Mouse (Mus musculus): Measurements from ENCODE around the gene Gpc6. TPM values are rescaled to one million over a fixed set of nuclear protein-coding genes. Genes with fewer than 3 reads are reported as not detected.

Gpc6 gene
- polyA plus RNA-seq, 1 experiment from 2014 or later = 18.8 TPM

DNA sequence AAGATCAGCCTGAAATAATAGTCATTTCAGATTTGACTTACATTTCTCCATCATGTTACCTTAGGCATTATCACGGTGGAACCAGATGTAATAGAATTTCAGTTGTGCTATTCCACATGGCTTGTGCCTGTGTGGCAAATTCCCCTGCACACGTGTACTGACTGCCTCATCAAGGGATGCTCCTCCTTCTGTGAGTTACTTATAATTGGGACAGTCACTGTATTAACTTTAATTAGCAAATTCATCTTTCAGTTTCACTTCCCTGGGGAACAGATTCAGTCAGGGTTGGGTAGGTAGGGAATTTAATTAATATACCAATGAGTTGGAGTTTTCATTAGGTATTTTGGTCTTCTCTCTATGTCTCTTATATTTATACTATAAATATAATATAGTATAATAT is 869.8 kb downstream of the Gpc6 start:
- Histone ChIP-seq H3K4me1 (replicated peaks; ENCODE audit: control insufficient read depth, insufficient read depth, low read length) (no peaks in the 10 kb centered on the region), H3K9me3 (ENCODE audit: control insufficient read depth, low read length) (no peaks in the 10 kb centered on the region), H3K36me3 (ENCODE audit: control insufficient read depth, insufficient read depth, low read length) (no peaks in the 10 kb centered on the region), H3K4me3 (ENCODE audit: low read depth, low read length) (no peak overlapping the region), H3K27ac (ENCODE audit: low read depth, low read length) (no peak overlapping the region), H3K4me2 (no peak overlapping the region), H3K27me3 (replicated peaks; ENCODE audit: control insufficient read depth, insufficient read depth, low read length) (no peaks in the 10 kb centered on the region), H3K9ac (ENCODE audit: low read depth, low read length) (no peak overlapping the region)
- DNase-seq (ENCODE audit: low spot score) (no peak), ATAC-seq (replicated peaks; ENCODE audit: low FRiP score) (no peak)
- WGBS = 80% methylated on average over 2 of the region's 2 CpGs

DNA sequence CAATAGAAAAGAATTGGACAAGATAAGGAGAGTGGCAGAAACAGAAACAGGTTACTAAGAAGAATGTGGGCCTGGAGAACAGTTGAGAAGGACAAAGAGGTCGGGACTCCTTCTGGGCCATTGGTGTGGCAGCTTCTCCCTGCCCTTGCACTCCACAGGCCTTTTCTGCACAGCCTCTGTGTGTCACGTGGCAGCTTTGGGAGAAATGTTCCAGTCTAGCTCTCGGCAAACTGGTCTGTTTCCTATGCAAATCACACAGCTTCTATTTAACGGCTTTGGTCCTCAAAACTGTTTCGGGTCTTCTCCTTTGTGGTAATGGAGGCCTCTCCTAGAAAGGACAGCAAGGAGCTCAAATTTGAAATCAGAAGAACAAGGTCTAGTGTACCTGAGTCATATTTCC is 871.5 kb downstream of the Gpc6 start:
- no peak for ATAC-seq (replicated peaks; ENCODE audit: low FRiP score)
- H3K36me3 ChIP-seq (ENCODE audit: control insufficient read depth, insufficient read depth, low read length) = no peaks in the 10 kb centered on the region
- 72% methylated on average over 5 of the region's 5 CpGs for WGBS

DNA sequence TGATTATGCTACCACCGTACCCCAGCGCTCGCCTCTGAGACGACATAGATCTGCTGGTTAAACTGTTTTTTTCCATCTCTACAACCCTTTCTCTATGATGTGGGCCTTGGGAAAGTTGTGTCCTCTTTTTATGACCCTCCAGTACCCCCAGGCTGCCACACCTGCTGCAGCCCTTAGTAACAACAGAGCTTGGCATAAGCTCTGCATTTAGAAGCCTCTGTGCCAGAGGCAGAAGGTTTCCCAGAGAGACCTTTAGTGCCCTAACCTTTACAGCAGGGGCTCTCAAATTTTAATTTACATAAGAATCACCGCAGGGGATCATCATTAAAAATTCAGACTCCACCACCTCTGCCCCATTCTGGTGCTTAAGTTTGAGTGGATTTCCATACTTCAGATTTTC is 875.3 kb downstream of the Gpc6 start:
- Histone ChIP-seq H3K4me1 (replicated peaks; ENCODE audit: control insufficient read depth, insufficient read depth, low read length) (no peaks in the 10 kb centered on the region), H3K4me2 (no peak overlapping the region), H3K9me3 (ENCODE audit: control insufficient read depth, low read length) (no peaks in the 10 kb centered on the region), H3K27me3 (replicated peaks; ENCODE audit: control insufficient read depth, insufficient read depth, low read length) (no peaks in the 10 kb centered on the region), H3K4me3 (ENCODE audit: low read depth, low read length) (no peak overlapping the region), H3K9ac (ENCODE audit: low read depth, low read length) (no peak overlapping the region), H3K36me3 (ENCODE audit: control insufficient read depth, insufficient read depth, low read length) (no peaks in the 10 kb centered on the region), H3K27ac (ENCODE audit: low read depth, low read length) (no peak overlapping the region)
- WGBS = 89% methylated on average over 5 of the region's 5 CpGs
- DNase-seq (ENCODE audit: low spot score) (no peak), ATAC-seq (replicated peaks; ENCODE audit: low FRiP score) (no peak)

More for the DNA sequence above, 871.5 kb downstream of the Gpc6 start:
- Histone ChIP-seq H3K9ac (ENCODE audit: low read depth, low read length) (no peak overlapping the region), H3K4me1 (replicated peaks; ENCODE audit: control insufficient read depth, insufficient read depth, low read length) (no peaks in the 10 kb centered on the region), H3K27me3 (replicated peaks; ENCODE audit: control insufficient read depth, insufficient read depth, low read length) (no peaks in the 10 kb centered on the region), H3K27ac (ENCODE audit: low read depth, low read length) (no peak overlapping the region), H3K9me3 (ENCODE audit: control insufficient read depth, low read length) (no peaks in the 10 kb centered on the region), H3K4me2 (no peak overlapping the region), H3K4me3 (ENCODE audit: low read depth, low read length) (no peak overlapping the region)
- DNase-seq (ENCODE audit: low spot score) = no peak

DNA sequence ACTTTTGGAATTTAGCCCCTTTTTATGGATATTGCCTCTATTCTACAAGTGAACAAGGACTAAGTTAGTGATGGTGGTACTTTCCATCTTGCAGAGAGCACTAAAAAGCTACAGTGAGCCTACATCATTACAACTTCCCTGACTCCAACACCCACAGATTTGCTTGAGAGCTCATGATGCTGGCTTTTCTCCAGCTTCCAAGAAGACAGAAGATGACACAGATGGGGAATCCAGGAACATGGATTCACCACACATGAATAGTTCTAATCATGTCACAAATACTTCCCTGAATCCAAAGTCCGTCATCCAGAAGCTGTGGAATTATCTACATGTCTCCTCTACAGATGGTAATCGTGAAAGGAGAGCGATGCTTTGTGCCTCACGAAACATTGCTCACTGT is 882.7 kb downstream of the Gpc6 start:
- no peak for ATAC-seq (replicated peaks; ENCODE audit: low FRiP score)
- Histone ChIP-seq H3K4me2 (no peak overlapping the region), H3K27me3 (replicated peaks; ENCODE audit: control insufficient read depth, insufficient read depth, low read length) (no peaks in the 10 kb centered on the region), H3K36me3 (ENCODE audit: control insufficient read depth, insufficient read depth, low read length) (no peaks in the 10 kb centered on the region), H3K4me1 (replicated peaks; ENCODE audit: control insufficient read depth, insufficient read depth, low read length) (no peaks in the 10 kb centered on the region), H3K9me3 (ENCODE audit: control insufficient read depth, low read length) (no peaks in the 10 kb centered on the region), H3K27ac (ENCODE audit: low read depth, low read length) (no peak overlapping the region), H3K4me3 (ENCODE audit: low read depth, low read length) (no peak overlapping the region), H3K9ac (ENCODE audit: low read depth, low read length) (no peak overlapping the region)
- 90% methylated on average over 4 of the region's 4 CpGs for WGBS
- DNase-seq (ENCODE audit: low spot score) = no peak

DNA sequence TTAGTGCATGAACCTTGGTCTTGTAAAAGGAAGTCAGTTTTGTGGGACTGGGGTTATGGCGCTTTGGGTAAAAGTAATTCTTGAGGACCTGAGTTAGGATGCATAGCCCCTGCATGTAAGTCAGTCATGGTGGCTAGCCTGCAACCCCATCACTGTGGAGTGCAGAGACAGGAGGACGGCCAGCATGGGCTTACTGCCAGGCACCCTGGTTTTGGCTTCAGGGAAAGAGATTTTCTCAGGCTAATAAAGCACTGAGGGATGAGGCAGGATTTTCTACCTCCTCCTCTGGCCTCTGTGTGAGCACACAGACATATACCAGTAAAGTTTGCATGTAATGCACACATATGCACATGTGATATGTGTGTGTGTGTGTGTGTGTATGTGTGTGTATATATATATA is 883.2 kb downstream of the Gpc6 start:
- no peak for DNase-seq (ENCODE audit: low spot score)
- Histone ChIP-seq H3K36me3 (ENCODE audit: control insufficient read depth, insufficient read depth, low read length) (no peaks in the 10 kb centered on the region), H3K4me3 (ENCODE audit: low read depth, low read length) (no peak overlapping the region), H3K27ac (ENCODE audit: low read depth, low read length) (no peak overlapping the region), H3K9ac (ENCODE audit: low read depth, low read length) (no peak overlapping the region), H3K27me3 (replicated peaks; ENCODE audit: control insufficient read depth, insufficient read depth, low read length) (no peaks in the 10 kb centered on the region), H3K4me1 (replicated peaks; ENCODE audit: control insufficient read depth, insufficient read depth, low read length) (no peaks in the 10 kb centered on the region), H3K4me2 (no peak overlapping the region), H3K9me3 (ENCODE audit: control insufficient read depth, low read length) (no peaks in the 10 kb centered on the region)
- no peak for ATAC-seq (replicated peaks; ENCODE audit: low FRiP score)
- 85% methylated on average over 2 of the region's 2 CpGs for WGBS

DNA sequence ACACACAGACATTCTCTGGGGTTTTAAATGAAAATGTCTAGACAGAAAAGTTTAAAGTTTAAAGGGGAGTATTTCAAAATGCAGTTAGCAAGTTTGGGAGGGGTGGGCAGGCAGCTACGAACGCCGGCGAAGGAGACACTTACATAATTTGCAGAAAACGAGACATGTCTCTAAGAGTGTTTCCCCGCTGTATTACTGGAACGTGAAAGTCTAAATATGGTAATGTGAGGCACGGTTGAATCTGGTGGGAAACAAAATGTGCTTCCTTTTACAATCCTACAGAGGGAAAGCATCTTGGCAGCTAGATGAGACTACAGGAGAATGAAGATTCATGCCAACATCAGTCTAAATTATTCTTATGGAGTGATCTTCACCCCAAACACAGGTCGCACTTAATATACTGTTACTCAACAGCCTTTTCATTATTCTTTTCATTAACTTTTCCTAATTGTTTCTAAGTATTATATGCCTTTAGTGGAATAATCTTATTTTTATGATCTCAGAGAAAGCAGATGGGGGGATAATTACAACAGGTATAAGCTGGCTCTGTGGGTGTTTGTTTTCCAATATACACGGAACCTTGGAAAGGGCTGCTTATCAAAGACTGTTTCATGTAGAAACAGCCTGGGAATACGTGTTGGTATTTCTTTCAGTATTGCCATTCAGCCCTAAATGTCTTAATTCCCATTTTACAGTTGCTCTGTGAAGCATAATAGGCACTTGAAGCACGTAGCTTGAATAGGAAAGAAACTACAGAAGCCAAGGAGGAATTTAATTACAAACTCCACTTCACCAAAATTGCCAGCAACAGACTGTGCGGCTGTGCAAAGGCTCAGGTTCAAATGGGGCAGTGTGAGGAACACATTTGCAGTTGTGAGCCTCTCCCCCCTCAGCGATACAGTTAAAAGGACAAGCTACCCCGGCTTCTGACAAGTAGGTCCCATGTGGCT is 885.5 kb downstream of the Gpc6 start:
- WGBS = 83% methylated on average over 15 of the region's 15 CpGs
- Histone ChIP-seq H3K4me1 (replicated peaks; ENCODE audit: control insufficient read depth, insufficient read depth, low read length) (no peaks in the 10 kb centered on the region), H3K4me3 (ENCODE audit: low read depth, low read length) (no peak overlapping the region), H3K9ac (ENCODE audit: low read depth, low read length) (no peak overlapping the region), H3K36me3 (ENCODE audit: control insufficient read depth, insufficient read depth, low read length) (no peaks in the 10 kb centered on the region), H3K27ac (ENCODE audit: low read depth, low read length) (no peak overlapping the region), H3K9me3 (ENCODE audit: control insufficient read depth, low read length) (no peaks in the 10 kb centered on the region), H3K27me3 (replicated peaks; ENCODE audit: control insufficient read depth, insufficient read depth, low read length) (no peaks in the 10 kb centered on the region), H3K4me2 (no peak overlapping the region)
- no peak for ATAC-seq (replicated peaks; ENCODE audit: low FRiP score)
- no peak for DNase-seq (ENCODE audit: low spot score)

DNA sequence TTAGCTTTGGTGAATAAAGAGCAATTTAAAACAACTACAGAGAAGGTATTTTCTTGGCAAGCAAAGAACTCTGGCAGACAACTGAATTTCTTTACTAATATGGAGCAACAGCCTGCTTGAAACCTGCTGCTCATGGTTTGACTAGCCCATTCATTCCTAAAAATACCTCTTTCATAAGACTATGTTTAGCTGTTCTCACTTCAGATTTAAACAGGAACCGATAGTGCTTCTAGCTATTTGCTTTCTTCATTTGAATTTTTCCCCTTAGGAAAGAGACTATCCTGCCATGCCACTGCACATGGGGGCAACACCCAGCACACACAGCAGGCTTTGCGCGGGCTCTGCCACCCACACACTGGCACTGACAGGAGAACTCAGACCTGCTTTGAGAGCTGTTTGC is 888.4 kb downstream of the Gpc6 start:
- WGBS = 92% methylated on average over 3 of the region's 3 CpGs
- H3K9ac ChIP-seq (ENCODE audit: low read depth, low read length) = no peak overlapping the region
- no peaks in the 10 kb centered on the region for H3K27me3 ChIP-seq (replicated peaks; ENCODE audit: control insufficient read depth, insufficient read depth, low read length)
- H3K27ac ChIP-seq (ENCODE audit: low read depth, low read length) = no peak overlapping the region
- no peaks in the 10 kb centered on the region for H3K4me1 ChIP-seq (replicated peaks; ENCODE audit: control insufficient read depth, insufficient read depth, low read length)
- H3K4me3 ChIP-seq (ENCODE audit: low read depth, low read length) = no peak overlapping the region
- H3K36me3 ChIP-seq (ENCODE audit: control insufficient read depth, insufficient read depth, low read length) = no peaks in the 10 kb centered on the region
- no peaks in the 10 kb centered on the region for H3K9me3 ChIP-seq (ENCODE audit: control insufficient read depth, low read length)
- ATAC-seq (replicated peaks; ENCODE audit: low FRiP score) (no peak), DNase-seq (ENCODE audit: low spot score) (no peak)
- H3K4me2 ChIP-seq = no peak overlapping the region

DNA sequence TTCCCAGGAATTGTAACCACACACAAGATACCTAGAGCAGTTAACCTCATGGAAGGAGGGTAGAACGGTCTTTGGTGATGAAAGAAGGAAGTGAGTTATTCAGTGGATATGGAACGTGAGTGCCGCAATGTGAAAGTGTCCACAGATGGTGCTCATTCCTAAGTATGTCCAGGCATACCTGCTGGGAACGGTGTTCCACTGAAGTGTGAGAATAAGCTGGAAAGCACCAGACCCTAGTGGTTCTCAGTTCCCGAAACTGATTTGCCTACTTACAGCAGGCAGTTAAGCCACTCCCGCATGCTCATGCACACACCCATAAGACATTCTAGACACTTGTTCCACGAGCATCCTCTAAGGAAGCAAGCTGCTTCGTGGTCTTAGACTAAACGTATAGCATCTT is 890.9 kb downstream of the Gpc6 start:
- ATAC-seq (replicated peaks; ENCODE audit: low FRiP score) (no peak), DNase-seq (ENCODE audit: low spot score) (no peak)
- no peak overlapping the region for H3K27ac ChIP-seq (ENCODE audit: low read depth, low read length)
- H3K9ac ChIP-seq (ENCODE audit: low read depth, low read length) = no peak overlapping the region
- no peak overlapping the region for H3K4me2 ChIP-seq
- H3K9me3 ChIP-seq (ENCODE audit: control insufficient read depth, low read length) = no peaks in the 10 kb centered on the region
- no peaks in the 10 kb centered on the region for H3K27me3 ChIP-seq (replicated peaks; ENCODE audit: control insufficient read depth, insufficient read depth, low read length)
- no peak overlapping the region for H3K4me3 ChIP-seq (ENCODE audit: low read depth, low read length)
- no peaks in the 10 kb centered on the region for H3K36me3 ChIP-seq (ENCODE audit: control insufficient read depth, insufficient read depth, low read length)
- H3K4me1 ChIP-seq (replicated peaks; ENCODE audit: control insufficient read depth, insufficient read depth, low read length) = no peaks in the 10 kb centered on the region
- WGBS = 90% methylated on average over 9 of the region's 9 CpGs

DNA sequence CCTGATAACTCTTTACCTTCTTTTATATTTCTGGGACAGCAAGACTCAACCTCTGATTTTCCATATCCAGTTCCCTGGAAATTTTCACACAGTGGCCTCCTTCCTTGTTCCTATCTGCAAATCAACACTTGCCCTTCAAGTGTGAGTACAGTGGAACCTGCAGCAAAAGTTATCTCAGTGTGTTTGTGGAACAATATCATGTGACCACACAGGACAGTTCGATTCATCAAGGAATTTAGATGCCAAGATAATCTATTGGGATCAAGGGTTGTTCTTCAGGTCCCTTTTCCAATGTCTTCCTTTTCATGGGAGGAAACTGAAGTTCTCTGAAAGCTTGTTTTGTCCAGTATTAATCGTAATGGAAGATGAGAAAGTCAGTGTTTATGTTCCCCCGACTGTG is 891.6 kb downstream of the Gpc6 start:
- Histone ChIP-seq H3K9ac (ENCODE audit: low read depth, low read length) (no peak overlapping the region), H3K27me3 (replicated peaks; ENCODE audit: control insufficient read depth, insufficient read depth, low read length) (no peaks in the 10 kb centered on the region), H3K9me3 (ENCODE audit: control insufficient read depth, low read length) (no peaks in the 10 kb centered on the region), H3K27ac (ENCODE audit: low read depth, low read length) (no peak overlapping the region), H3K4me3 (ENCODE audit: low read depth, low read length) (no peak overlapping the region), H3K36me3 (ENCODE audit: control insufficient read depth, insufficient read depth, low read length) (no peaks in the 10 kb centered on the region), H3K4me2 (no peak overlapping the region), H3K4me1 (replicated peaks; ENCODE audit: control insufficient read depth, insufficient read depth, low read length) (no peaks in the 10 kb centered on the region)
- WGBS = 82% methylated on average over 3 of the region's 3 CpGs
- ATAC-seq (replicated peaks; ENCODE audit: low FRiP score) (no peak), DNase-seq (ENCODE audit: low spot score) (no peak)

Measured in liver, embryonic 11.5 days (tissue).